Mouse (Mus musculus) brain, embryonic 14.5 days (tissue): ENCODE data around the gene Lsamp. TPM values are rescaled to one million over a fixed set of nuclear protein-coding genes. Genes with fewer than 3 reads are reported as not detected.
A peak's percentile ranks its signal among the peaks of the same experiment; 100 is the strongest.

Source experiments
- DNase-seq: peaks from one replicate; pipeline ENCODE4 v3.0.0-alpha.2; 2011; ENCODE audit warnings: low read depth
- CTCF ChIP-seq: fragments of 200-500 bp; IDR thresholded peaks from 2 replicates; pipeline ENCODE4 v1.5.1; 2012; ENCODE audit warnings: inconsistent platforms, mild to moderate bottlenecking, moderate library complexity, borderline replicate concordance; ENCODE audit not compliant: insufficient read depth, insufficient read length; ENCODE audit errors: extremely low read depth
- POLR2A ChIP-seq: fragments of 200-500 bp; IDR thresholded peaks from 2 replicates; pipeline ENCODE4 v1.6.1; 2012; ENCODE audit warnings: mild to moderate bottlenecking, inconsistent platforms, borderline replicate concordance; ENCODE audit not compliant: poor library complexity, insufficient read depth, insufficient read length, severe bottlenecking; ENCODE audit errors: extremely low read depth
- polyA plus RNA-seq: library from polyadenylated mRNA; depleted of rRNA; stranded (reverse); fragments of >200 nt; gene quantifications from 2 replicates; pipeline ENCODE4 v1.2.3, GENCODE M21; 2012

Gene Lsamp
- polyA plus RNA-seq, 1 experiment, result 45.1 TPM

DNA sequence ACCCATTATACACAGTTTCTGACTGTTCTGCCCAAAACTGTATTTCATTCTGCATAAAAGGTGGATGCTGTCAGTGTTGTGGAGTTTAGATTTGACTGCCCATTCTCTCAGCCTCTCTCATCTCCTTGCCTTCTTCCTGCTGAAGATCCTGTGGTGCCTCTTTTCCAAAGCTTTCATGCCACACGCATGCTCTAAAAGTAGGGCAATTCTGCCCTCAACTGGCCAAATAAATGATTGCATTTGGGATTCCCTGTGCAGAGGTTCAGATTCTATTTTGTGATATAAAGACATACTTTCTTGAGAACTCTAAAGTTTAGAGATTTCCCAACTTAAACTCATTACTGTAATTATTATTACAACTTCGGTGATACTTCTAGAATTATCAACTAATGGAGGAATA, 1260.5 kb downstream of the Lsamp start:
- TF ChIP-seq POLR2A (no peak), CTCF (peak; percentile 75; the same call in 1 of the 2 replicates)
- DNase-seq, result peak; percentile 85

DNA sequence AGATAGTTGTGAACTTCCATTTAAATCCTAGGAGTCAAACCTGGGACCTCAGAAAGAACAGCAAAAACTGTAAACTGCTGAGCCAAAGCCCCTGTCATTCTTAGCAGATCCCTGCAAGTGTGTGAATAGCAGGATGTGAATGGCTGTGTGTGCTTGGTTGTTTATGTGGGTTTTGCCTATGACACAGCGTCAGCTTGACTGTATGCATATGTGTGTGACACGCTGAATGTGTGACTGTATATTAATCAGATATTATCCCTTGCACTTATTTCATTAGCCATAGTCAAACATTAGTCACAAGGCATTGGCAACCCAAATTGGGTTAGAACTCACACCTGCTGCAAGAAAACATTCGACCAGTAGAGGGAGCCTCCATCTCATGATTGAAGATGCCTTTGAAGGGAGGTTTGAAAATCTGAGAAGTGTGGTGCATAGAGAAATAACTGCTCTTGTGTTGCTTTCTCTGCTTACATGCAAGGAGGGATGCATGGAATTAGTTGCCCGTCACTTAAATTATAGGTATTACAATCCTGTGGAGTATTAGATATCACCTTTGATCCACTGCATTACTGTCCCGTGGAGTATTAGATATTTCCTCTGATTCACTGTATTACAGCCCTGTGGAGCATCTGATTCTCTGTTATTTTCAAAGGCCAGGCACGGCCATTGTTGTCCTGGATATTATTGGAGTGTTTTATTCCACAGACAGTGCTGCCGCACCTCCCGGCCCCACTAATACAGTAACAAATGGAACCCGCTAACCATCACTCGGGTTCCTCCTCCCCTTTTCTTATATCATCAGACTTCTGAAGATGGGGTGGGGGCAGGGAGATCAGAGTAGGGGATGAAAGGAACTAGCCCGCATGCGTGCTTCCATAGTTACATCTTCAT, 1274.2 kb downstream of the Lsamp start:
- peak; percentile 92 for DNase-seq
- TF ChIP-seq POLR2A (no peak), CTCF (peak; percentile 82; the same call in 1 of the 2 replicates)

DNA sequence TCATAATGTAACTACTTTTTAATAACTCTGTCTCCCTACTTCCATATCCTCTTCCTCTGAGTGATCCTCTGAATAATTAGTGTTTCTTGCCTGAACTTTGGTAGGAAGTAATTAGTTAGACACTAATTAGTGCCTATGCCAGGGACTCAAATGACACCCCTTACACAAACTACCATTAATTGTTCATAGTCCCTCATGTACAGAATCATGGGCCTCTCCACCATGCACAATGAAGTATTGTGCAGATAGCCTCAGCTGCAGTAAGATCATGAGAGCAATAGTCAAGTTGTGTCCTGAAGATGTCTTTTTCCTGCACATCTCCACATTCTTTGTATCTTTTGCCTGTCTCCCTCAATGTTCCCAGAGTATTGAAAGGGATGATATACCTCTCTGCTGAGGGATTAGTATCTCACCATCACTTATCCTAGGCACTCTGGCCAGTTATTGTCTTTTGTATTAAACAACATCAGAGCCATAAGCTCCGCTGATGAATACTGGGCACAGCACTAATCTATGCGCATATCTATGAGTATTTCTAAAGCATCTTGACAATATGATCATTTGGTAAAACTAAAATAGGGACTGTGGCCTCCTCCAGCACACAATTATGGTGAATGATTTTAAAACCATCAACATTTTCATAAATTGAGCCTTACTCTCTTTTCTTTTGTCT, 1292.0 kb downstream of the Lsamp start:
- no peak for DNase-seq
- TF ChIP-seq POLR2A (no peak), CTCF (no peak)

DNA sequence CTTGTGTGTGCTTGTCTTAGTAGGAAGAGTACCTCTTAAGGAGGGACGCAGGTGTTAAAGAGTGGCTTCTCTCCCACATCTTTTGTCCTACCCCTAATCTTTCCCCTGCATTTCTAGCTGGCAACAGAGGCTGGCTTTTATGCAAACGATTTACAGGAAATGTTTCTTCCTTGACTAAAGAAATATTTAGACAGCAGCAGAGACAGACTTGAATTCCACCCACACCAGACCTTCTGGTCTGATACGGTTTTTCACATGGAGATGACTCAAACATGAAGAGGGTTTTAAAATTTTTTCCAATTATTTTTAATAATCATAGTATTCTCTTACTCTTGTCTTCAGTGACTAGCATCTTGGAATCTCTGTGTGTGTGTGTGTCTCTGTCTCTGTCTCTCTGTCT, 1333.8 kb downstream of the Lsamp start:
- peak; percentile 14 for DNase-seq
- TF ChIP-seq POLR2A, result no peak
- TF ChIP-seq CTCF, result no peak

DNA sequence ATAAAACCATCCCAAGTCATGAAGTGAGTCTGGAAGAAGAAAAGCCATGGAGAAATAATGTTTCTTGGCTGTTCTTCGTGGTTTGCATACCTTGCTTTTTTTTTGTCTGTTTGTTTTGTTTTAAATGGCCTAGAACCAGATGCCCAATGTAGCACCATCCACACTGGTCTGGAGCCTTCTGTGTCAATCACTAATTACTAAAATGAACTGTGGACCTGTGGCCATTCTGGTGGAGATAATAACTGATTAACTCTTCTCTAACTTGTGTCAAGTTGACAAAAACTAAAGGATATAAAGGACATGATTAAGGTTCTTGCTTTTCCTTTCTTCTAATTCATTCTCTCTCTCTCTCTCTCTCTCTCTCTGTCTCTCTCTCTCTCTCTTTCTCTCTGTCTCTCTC, 1359.3 kb downstream of the Lsamp start:
- no peak for DNase-seq
- TF ChIP-seq POLR2A (no peak), CTCF (no peak)

DNA sequence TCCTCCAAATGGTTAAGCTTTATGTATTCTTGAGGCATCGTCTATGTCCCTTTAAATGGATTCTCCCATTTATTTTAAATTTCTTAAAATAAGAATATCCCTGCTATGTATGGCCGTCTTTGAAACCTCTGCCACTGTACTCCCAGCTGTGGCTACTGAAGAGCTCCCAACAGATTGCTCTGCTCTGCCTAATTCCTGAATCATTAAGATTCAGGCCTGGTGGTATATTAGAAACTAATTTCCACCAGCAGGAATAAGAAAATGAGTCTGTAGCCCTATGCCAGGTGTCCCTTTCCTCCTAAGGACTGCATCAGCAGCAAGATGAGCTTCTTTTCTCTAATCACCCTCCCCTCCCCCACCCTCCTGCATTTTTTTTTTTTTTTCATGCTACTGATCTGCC, 1381.0 kb downstream of the Lsamp start:
- TF ChIP-seq CTCF, result no peak
- no peak for TF ChIP-seq POLR2A
- peak; percentile 47 for DNase-seq

DNA sequence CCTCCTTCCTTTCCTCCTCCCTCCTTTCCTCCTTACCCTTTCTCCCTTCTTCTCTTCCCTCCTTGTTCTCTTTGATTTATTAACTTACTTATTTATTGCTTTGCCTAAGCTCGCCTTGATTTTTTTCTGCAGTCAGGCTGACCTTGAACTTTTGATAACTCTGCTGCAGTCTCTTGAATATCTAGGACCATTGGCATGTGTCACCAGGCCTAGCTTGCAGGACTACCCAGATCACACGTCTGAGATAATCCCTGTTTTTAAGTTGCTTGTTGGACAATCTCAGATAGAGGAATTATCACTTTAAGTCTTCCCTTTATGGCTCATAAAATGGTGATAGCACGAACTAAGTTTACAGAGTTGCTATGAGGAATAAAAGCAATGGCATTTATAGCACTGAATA, 1399.5 kb downstream of the Lsamp start:
- no peak for TF ChIP-seq CTCF
- no peak for TF ChIP-seq POLR2A
- no peak for DNase-seq

DNA sequence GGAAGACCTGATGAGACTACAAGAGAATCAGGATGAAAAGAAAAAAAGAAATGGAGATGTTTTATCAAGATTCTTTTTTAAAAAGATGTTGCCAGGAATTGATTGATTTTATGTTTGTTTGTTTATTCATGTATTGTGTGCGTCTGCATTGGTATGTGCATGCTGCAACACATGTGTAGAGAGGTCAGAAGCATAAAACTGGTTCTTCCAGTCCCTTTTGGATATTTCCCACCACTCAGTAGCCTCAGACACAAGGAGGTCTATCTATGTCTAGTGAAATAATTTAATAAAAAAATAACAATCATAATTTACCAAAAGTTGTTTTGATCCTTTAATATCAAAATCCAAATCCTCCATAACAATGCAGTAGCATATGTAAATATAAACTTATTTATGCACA, 1400.1 kb downstream of the Lsamp start:
- TF ChIP-seq CTCF, result no peak
- no peak for TF ChIP-seq POLR2A
- DNase-seq, result no peak

DNA sequence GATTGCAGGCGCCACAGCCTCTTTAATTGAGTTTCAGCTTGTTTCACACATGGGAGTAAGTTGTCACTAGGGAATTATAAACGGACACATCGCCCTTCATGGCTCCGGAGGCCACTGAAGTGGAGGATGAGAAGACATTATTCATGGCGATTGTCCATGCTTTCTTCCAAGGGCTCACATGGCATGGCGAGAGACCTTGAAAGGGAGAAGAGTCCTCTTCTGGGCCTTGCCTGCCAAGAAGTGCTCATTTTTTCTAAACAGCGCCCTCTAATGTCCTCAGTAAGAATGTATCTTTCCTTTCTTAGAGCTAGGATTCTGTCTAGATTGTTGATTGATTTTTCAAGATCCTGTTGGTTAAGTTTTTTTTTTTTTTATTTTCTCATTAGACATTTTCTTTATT, 1424.7 kb downstream of the Lsamp start:
- TF ChIP-seq POLR2A, result no peak
- TF ChIP-seq CTCF, result no peak
- DNase-seq, result no peak

DNA sequence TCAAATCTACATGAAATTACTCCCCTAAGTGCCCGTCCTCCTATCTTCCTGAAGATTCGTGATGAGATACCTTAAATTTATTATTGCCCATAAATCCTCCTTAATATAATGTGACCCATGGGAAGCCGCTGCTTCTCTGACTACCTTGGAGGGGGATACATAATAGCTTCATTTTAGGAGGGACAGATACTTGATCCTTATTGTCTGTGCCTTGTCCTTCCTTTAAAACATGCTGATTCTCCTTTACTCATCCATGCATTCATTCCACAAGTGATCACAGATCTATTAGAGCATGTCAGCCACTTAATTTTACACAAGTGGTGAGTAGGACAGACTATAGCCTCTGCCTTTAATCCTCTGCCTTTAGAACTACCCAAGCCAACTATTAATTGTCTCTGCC, 1426.5 kb downstream of the Lsamp start:
- TF ChIP-seq CTCF, result no peak
- DNase-seq, result no peak

DNA sequence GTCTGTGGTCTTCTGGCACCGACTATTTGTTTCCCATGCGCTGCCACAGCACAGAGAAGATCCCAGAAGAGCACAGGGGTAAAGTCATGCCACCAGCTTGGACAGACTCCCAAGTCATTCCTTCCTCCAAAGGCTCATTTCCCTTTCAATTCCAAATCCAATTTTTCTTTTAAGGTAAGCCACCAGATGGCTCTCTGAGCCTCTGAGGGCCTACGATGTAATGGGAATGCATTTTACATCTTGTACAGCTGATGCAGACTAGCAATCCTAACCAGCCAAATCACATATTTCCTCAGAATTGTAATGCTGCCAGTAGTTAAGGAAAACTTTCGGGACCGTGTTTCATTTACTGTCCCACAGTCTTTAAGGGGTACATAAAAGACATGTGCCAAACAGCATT, 1433.2 kb downstream of the Lsamp start:
- peak; percentile 57 for DNase-seq
- TF ChIP-seq CTCF, result peak; percentile 12; the same call in 1 of the 2 replicates
- no peak for TF ChIP-seq POLR2A

DNA sequence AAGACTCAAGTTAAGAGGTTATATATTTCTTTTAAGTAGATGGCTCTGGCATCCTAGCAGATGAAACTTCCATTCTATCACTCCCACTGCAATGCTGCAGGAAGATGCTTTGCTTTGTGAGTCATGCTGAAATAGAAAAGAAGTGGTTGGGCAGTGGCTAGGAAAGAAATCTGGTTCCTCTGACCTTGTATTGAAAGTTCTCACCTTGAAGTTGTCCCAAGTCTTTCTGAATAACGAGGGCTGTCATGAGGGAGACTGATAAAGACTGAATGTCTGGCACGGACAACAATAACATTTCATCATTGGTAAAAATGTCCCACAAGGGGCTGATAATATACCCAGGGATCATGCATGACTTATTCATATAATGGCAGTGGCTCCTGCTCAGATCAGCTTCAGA, 1483.2 kb downstream of the Lsamp start:
- DNase-seq, result no peak
- no peak for TF ChIP-seq CTCF
